Mouse (Mus musculus) spleen, postnatal 14 days (tissue): Measurements from ENCODE around the gene Ccdc162.
A peak's percentile ranks its signal among the peaks of the same experiment; 100 is the strongest.
"Not testable (repeated sequence)": the region's sequence is repeated elsewhere in the genome, so short reads cannot be mapped to it uniquely, and the experiment has no call there.

Source experiments
- DNase-seq, 2 experiments: peaks; one replicate each; pipeline ENCODE4 v3.0.0; 2021 to 2022; ENCODE audit warnings: low spot score in 2 of 2

The Ccdc162 gene

GRCm38 (mm10) chr10:41542057-41542456 lies 174.4 kb downstream of the Ccdc162 start:
- DNase-seq = no peak

DNA sequence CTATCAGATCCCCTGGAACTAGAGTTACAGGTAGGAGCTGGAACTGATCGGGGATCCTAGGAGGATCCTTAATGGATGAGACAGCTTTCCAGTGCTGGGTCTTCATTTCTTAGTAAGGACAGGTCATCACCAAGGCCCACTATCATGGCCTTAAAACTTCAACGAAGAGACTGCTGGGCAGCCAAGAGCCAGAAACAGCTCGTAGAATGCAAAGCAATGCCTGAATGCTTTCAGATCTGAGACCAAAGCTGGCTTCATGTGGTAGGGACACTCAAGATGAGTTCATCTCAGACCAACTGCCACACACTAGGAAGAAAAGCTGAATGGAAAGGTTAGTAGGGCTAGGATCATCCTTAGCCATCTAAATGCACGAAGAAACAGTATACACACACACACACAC lies 177.4 kb downstream of the Ccdc162 start:
- DNase-seq = no peak

DNA sequence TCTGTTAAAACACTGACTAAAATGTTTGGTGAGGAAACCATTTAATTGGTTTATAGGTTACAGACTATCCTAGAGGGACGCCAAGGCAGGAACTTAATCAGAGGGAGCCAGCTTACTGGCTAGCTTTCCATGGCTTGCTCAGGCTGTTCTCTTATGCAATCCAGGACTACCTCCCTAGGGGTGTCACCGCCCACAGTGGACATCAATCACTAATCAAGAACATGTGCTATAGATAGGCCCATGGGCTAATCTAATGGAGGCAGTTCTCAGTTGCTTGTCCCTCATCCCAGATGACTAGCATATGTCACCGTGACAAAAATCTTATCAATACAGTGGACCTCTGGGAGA lies 178.5 kb downstream of the Ccdc162 start:
- no peak for DNase-seq

DNA sequence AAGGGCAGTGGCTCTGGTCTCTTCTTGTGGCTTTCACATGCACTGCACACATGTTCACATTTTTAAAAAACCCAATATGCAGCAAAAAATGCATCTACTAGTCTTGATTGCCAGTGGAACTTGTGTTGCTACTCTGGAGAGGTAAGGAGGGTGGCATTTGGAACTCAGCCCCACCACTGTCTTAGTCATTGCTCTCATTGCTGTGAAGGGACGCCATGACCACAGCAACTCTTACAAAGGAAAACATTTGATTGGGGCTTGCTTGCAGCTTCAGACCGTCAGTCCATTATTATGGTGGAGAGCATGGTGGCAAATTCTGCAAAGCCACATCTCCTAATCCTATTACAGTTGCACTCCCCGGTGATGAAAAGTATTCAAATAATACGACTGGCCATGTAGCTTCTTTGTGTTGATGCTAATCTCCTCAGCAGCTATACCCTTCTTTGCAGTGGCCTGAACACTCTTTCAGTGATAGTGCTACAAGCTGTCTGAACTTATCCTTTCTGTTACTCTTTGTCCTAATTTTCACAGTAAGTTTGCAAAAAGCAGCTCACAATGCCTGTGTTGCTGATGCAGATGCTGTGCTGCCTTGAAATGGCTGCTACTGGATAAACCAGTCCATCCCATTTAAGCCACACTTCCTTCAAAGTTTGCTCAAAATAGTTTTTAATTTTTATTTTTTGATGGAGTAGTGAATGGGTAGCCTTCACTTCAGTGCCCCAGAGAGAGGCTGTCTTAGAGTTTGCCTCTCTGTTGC lies 179.0 kb downstream of the Ccdc162 start:
- no peak for DNase-seq

GRCm38 (mm10) chr10:41536714-41537113 lies 179.7 kb downstream of the Ccdc162 start:
- no peak for DNase-seq

DNA sequence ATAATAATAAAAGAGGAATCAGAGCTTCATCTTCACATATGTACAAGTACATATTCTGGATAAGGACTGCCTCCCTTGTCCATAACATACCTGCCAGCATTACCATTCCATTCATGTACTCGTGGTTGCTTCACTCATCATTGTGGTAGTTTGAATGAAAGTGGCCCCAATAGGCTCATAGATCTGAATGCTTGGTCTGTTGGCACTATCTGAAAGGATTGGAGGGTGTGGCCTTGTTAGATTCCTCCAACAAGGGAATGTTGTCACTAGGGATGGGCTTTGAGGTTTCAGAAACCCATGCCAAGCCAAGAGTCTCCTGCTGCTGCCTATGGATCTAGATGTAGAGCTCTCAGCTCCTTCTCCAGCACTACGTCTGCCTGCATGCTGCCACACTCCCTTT lies 180.4 kb downstream of the Ccdc162 start:
- DNase-seq = no peak

GRCm38 (mm10) chr10:41529972-41530371 lies 186.5 kb downstream of the Ccdc162 start:
- no peak for DNase-seq

- DNase-seq = no peak
Observed at GRCm38 (mm10) chr10:41525696-41526095, 190.7 kb downstream of the Ccdc162 start.

- DNase-seq = no peak
Observed at GRCm38 (mm10) chr10:41523386-41523785, 193.0 kb downstream of the Ccdc162 start.

GRCm38 (mm10) chr10:41520410-41520673 lies 196.1 kb downstream of the Ccdc162 start:
- DNase-seq = no peak

DNA sequence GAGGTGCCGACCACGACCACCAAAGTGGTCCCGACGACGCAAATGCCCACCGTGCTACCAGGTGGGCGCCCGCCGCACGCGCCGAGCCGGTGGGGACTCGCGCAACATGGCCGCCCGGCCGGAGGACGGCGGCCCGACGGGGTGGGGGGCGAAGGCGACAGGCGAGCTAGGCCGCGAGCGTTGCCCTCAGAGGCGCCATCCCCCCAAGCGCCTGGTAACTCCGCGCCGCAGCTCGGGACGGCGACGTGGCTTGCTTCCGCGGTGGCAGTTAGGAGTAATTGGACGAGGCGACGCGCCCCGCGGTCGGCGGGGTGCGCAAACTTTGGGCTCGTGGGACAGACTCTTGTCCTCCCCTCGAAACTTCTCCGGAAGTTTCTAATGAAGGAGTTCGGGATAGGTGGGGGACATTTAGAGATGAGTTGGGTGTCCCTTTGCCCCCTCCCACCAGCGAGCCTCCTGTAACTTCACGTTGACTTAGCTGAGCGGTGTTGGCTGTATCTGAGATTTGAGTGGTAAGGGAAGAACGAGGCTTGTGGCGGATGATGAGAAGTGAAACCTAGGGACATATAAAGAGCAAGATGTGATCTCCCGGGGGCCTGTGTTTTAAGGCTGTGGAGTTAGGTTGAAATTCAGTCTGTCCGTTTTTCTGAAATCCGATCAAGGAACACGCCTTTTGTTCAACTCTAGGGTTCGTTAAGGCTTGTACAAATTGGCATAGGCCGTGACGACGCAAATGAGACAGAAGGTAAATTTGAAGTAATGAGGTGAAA lies 196.6 kb downstream of the Ccdc162 start:
- DNase-seq = peak; percentile 41 to 52

DNA sequence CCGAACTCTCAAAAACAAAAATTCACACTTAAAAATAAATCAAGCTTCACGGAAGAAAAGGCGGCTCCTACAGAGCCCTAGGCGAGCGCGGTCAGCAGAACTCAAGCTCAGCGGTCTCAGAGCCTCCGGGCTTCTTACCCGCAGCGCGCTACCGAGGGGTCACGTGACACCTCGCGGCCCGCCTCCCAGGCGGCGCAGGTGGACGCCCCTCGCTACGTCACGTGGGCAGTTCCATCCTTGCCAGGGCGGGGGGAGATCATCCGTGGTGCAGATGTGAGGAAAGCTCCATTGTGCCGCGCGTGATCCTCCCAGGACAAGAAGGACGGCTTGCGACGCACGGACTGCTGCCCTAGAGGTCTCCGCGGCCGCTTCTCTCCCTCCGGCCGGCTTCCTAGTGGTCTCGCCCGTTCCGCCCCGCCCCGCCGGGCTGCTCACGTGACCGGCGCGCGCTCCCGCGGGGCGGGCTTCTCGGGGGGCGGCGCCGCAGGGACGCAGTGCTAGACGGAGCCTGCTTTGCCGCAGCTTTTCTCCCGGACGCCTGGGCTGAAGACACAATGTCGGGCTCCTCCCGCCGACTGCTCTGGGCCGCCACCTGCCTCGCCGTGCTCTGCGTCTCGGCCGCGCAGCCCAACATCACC lies 197.3 kb downstream of the Ccdc162 start, which contains the start of gene Cd164:
Gene Cd164, plus strand, starts transcription at position 434 of the 638 bp plus-strand sequence.
- DNase-seq = peak; percentile 85 to 90

GRCm38 (mm10) chr10:41518508-41518980 lies 197.9 kb downstream of the Ccdc162 start:
- DNase-seq = peak; percentile 60 to 65

DNA sequence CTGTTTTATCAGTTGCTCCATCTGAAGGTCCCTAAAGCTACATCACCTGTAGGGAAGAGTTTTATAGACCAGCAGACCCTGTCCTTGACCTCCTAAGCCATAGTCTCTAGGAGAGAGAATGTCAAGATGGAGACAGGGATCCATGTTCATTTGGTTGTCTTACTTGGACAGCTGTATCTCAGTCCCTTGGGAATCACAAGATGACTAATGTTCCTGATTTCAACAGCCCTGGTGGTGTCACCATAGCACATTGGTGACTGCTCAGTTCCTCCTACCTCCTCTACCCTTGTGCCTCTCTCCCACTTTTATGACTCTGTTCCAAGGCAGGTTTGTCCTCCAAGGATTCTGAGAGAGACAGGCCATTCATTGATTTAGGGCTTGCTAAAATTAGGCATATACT lies 201.5 kb downstream of the Ccdc162 start:
- DNase-seq = no peak

GRCm38 (mm10) chr10:41514301-41514700 lies 202.1 kb downstream of the Ccdc162 start:
- DNase-seq = no peak

DNA sequence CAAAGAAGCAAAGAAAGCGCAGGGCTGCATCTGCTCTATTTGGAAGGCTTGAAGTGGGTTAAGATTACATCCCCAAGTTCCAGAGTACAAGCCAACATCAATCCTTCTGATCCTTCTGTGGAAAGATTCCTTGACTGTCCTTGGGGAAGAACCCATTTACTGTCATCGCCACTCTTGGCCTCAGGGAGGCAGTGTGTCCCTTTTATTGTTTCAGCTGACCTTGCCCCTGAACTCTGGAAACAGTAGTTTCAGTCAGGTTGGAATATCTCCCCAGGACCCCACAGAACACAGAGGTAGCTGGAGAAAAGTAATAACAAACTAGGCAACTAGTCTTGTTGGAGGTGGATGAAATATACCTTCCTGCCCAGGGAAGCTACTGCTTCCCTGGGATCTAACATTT lies 207.3 kb downstream of the Ccdc162 start:
- no peak for DNase-seq

GRCm38 (mm10) chr10:41505446-41505845 lies 211.0 kb downstream of the Ccdc162 start:
- DNase-seq = not testable (repeated sequence)

DNA sequence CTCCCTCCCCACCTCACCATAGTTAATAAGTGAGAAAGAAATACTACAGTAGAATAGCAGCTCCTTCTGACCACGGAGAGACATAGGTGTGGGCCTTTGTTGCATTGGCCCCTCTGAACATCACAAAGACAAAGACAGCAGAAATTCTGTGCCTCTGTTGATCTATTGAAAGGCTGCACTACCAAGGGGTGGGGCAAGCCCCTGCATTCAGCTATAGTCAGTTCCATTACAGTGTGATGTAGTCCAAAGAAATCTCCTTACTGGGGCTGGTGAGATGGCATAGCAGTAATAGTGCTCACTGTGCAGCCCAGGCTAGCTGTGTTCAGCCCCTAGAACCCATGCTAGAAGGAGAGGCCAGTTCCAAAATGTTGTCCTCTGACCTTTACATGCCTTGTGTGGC lies 211.4 kb downstream of the Ccdc162 start:
- no peak for DNase-seq

- DNase-seq = no peak
Observed at GRCm38 (mm10) chr10:41500941-41501340, 215.5 kb downstream of the Ccdc162 start.

GRCm38 (mm10) chr10:41491111-41491510 lies 225.3 kb downstream of the Ccdc162 start:
- DNase-seq = no peak

- no peak for DNase-seq
Observed at GRCm38 (mm10) chr10:41490518-41490873, 225.9 kb downstream of the Ccdc162 start.

- DNase-seq = peak; percentile 81 to 84
Observed at GRCm38 (mm10) chr10:41489708-41490517, 226.5 kb downstream of the Ccdc162 start, which contains the start of the genes Smpd2 and Ppil6. TSS of gene Smpd2 (minus strand) at chr10:41490369. TSS of gene Ppil6 (plus strand) at chr10:41490439.
